Mouse (Mus musculus): ENCODE results near the gene Wbp4.

Wbp4 gene

GRCm38 (mm10) chr14:79508662-79509305 lies 27.5 kb upstream of the Wbp4 start:
- DNase-seq (ENCODE audit: inconsistent age in 2 of 2, low spot score in 1 of 2): no peak

GRCm38 (mm10) chr14:79507846-79508245 lies 26.5 kb upstream of the Wbp4 start:
- DNase-seq (ENCODE audit: inconsistent age in 2 of 2, low spot score in 1 of 2): no peak

GRCm38 (mm10) chr14:79506207-79506606 lies 24.9 kb upstream of the Wbp4 start:
- DNase-seq (ENCODE audit: inconsistent age in 2 of 2, low spot score in 1 of 2): no peak

GRCm38 (mm10) chr14:79504246-79505006 lies 23.1 kb upstream of the Wbp4 start:
- DNase-seq (ENCODE audit: inconsistent age in 2 of 2, low spot score in 1 of 2): peak in 1 of 2 experiments; percentile 59

- DNase-seq (ENCODE audit: inconsistent age in 2 of 2, low spot score in 1 of 2): peak in 1 of 2 experiments; percentile 66
Observed at GRCm38 (mm10) chr14:79503371-79504075, 22.2 kb upstream of the Wbp4 start.

GRCm38 (mm10) chr14:79500756-79501155 lies 19.4 kb upstream of the Wbp4 start:
- peak in 1 of 2 experiments; percentile 42 for DNase-seq (ENCODE audit: inconsistent age in 2 of 2, low spot score in 1 of 2)

- DNase-seq (ENCODE audit: inconsistent age in 2 of 2, low spot score in 1 of 2): no peak
Observed at GRCm38 (mm10) chr14:79499326-79499725, 18.0 kb upstream of the Wbp4 start.

- DNase-seq (ENCODE audit: inconsistent age in 2 of 2, low spot score in 1 of 2): no peak
Observed at GRCm38 (mm10) chr14:79494349-79494748, 13.0 kb upstream of the Wbp4 start.

- DNase-seq (ENCODE audit: inconsistent age in 2 of 2, low spot score in 1 of 2): no peak
Observed at GRCm38 (mm10) chr14:79490246-79490645, 8.9 kb upstream of the Wbp4 start.

GRCm38 (mm10) chr14:79489150-79489549 lies 7.8 kb upstream of the Wbp4 start:
- no peak for DNase-seq (ENCODE audit: inconsistent age in 2 of 2, low spot score in 1 of 2)

- DNase-seq (ENCODE audit: inconsistent age in 2 of 2, low spot score in 1 of 2): peak in 1 of 2 experiments; percentile 51
Observed at GRCm38 (mm10) chr14:79488531-79488930, 7.2 kb upstream of the Wbp4 start.

- peak; percentile 49 to 87 for DNase-seq (ENCODE audit: inconsistent age in 2 of 2, low spot score in 1 of 2)
Observed at GRCm38 (mm10) chr14:79486993-79487731, 5.8 kb upstream of the Wbp4 start.

GRCm38 (mm10) chr14:79486617-79486992 lies 5.3 kb upstream of the Wbp4 start:
- DNase-seq (ENCODE audit: inconsistent age in 2 of 2, low spot score in 1 of 2): peak in 1 of 2 experiments; percentile 53

- peak in 1 of 2 experiments; percentile 52 for DNase-seq (ENCODE audit: inconsistent age in 2 of 2, low spot score in 1 of 2)
Observed at GRCm38 (mm10) chr14:79483611-79484120, 2.3 kb upstream of the Wbp4 start.

GRCm38 (mm10) chr14:79482747-79483355 lies 1.5 kb upstream of the Wbp4 start:
- DNase-seq (ENCODE audit: inconsistent age in 2 of 2, low spot score in 1 of 2): peak in 1 of 2 experiments; percentile 72

GRCm38 (mm10) chr14:79482251-79482661 lies 936 bp upstream of the Wbp4 start:
- peak; percentile 63 to 89 for DNase-seq (ENCODE audit: inconsistent age in 2 of 2, low spot score in 1 of 2)

GRCm38 (mm10) chr14:79480624-79481338 lies 539 bp downstream of the Wbp4 start, which contains the start of gene Elf1:
Elf1 (plus strand) TSS chr14:79481194.
- DNase-seq (ENCODE audit: inconsistent age in 2 of 2, low spot score in 1 of 2): peak; percentile 98 to 99

GRCm38 (mm10) chr14:79473384-79473783 lies 7.9 kb downstream of the Wbp4 start:
- DNase-seq (ENCODE audit: inconsistent age in 2 of 2, low spot score in 1 of 2): no peak

GRCm38 (mm10) chr14:79467621-79468020 lies 13.7 kb downstream of the Wbp4 start:
- peak; percentile 53 to 86 for DNase-seq (ENCODE audit: inconsistent age in 2 of 2, low spot score in 1 of 2)

GRCm38 (mm10) chr14:79465623-79466022 lies 15.7 kb downstream of the Wbp4 start:
- no peak for DNase-seq (ENCODE audit: inconsistent age in 2 of 2, low spot score in 1 of 2)

Measured in adrenal gland, adult (tissue).